In genomic region chr11:21046188-21046587, GRCm38 (mm10) we compare ENCODE assay signal across 30 mouse cellular contexts. TPM values are rescaled to one million over a fixed set of nuclear protein-coding genes. Genes with fewer than 3 reads are reported as not detected.
DNase-seq lines count a peak whose midpoint lies in the region; ATAC-seq and TF ChIP-seq lines count a peak whose summit lies in the region.
"Had no signal": no experiment of that assay in that cellular context is flagged by ENCODE, and none has a peak within 500 bp of the region (broad histone marks: within the 10 kb centered on the region; RNA-seq: fewer than 3 reads in every experiment).

No protein-coding gene starts in this region.

- no peaks in the 10 kb centered on the region for H3K27me3 ChIP-seq in liver, postnatal 0 days (ENCODE audit: insufficient read depth, low read length)
- H3K27me3 ChIP-seq in liver, embryonic 12.5 days (replicated peaks): peaks cover 13% of the 10 kb centered on the region; the same call in 1 of the 2 replicates
- H3K27me3 ChIP-seq: embryonic facial prominence, embryonic 15.5 days; heart, embryonic 12.5 days; midbrain, embryonic 15.5 days; stomach, embryonic 15.5 days had no signal

- 0 out of 2 replicates have a peak, but pooled peaks have one; percentile 19 for ATAC-seq in liver, postnatal 0 days
- ATAC-seq in liver, embryonic 12.5 days: no peak
- peak; percentile 96 for ATAC-seq in megakaryocyte, adult 5-6 weeks (ENCODE audit: poor library complexity, severe bottlenecking)
- ATAC-seq: forebrain, embryonic 14.5 days; intestine, postnatal 0 days; midbrain, embryonic 15.5 days had no signal

- peak overlapping the region; percentile 25; the same call in 1 of the 2 replicates for H3K27ac ChIP-seq in liver, postnatal 0 days (ENCODE audit: low read depth)
- H3K27ac ChIP-seq in liver, embryonic 12.5 days: no peak overlapping the region
- H3K27ac ChIP-seq in brown adipose tissue, adult 24 weeks (replicated peaks; ENCODE audit: low read depth, low read length): peak overlapping the region; percentile 23; the same call in 1 of the 2 replicates
- H3K27ac ChIP-seq: embryonic facial prominence, embryonic 10.5 days; embryonic facial prominence, embryonic 15.5 days; hindbrain, embryonic 14.5 days; layer of hippocampus, adult 2 months; liver, embryonic 15.5 days; midbrain, embryonic 10.5 days; midbrain, embryonic 15.5 days; stomach, embryonic 15.5 days had no signal

- 40% methylated on average over 2 of the region's 2 CpGs for WGBS in liver, postnatal 0 days (ENCODE audit: insufficient replicate concordance)
- WGBS in liver, embryonic 12.5 days (ENCODE audit: insufficient replicate concordance): 47% methylated on average over 2 of the region's 2 CpGs

- no peak for TF ChIP-seq EP300 in liver, postnatal 0 days (IDR thresholded peaks at IDR 0.05; ENCODE audit: low read depth)

- no peak overlapping the region for H3K9ac ChIP-seq in liver, postnatal 0 days (replicated peaks)
- no peak overlapping the region for H3K9ac ChIP-seq in liver, embryonic 12.5 days
- H3K9ac ChIP-seq: embryonic facial prominence, embryonic 15.5 days; heart, embryonic 12.5 days; hindbrain, embryonic 14.5 days; liver, embryonic 15.5 days; midbrain, embryonic 15.5 days; stomach, embryonic 15.5 days had no signal

- peaks cover 3% of the 10 kb centered on the region; the same call in 1 of the 2 replicates for H3K4me1 ChIP-seq in liver, postnatal 0 days (ENCODE audit: insufficient read depth)
- H3K4me1 ChIP-seq in liver, embryonic 12.5 days: peaks cover 7% of the 10 kb centered on the region
- no peaks in the 10 kb centered on the region; the same call in 1 of the 2 replicates for H3K4me1 ChIP-seq in brown adipose tissue, adult 24 weeks (ENCODE audit: control insufficient read depth, insufficient read depth, insufficient read length, low read length)
- H3K4me1 ChIP-seq: embryonic facial prominence, embryonic 10.5 days; embryonic facial prominence, embryonic 15.5 days; heart, embryonic 12.5 days; liver, embryonic 15.5 days; midbrain, embryonic 10.5 days; midbrain, embryonic 15.5 days; stomach, embryonic 15.5 days had no signal

- no peak overlapping the region for H3K4me3 ChIP-seq in liver, postnatal 0 days (ENCODE audit: low read depth, low read length)
- H3K4me3 ChIP-seq in liver, embryonic 12.5 days: no peak overlapping the region
- no peak overlapping the region for H3K4me3 ChIP-seq in brown adipose tissue, adult 24 weeks (ENCODE audit: insufficient read depth, low read depth, low read length)
- H3K4me3 ChIP-seq: embryonic facial prominence, embryonic 10.5 days; embryonic facial prominence, embryonic 15.5 days; heart, embryonic 12.5 days; layer of hippocampus, adult 2 months; liver, embryonic 15.5 days; midbrain, embryonic 10.5 days; midbrain, embryonic 15.5 days; stomach, embryonic 15.5 days had no signal

- no peak overlapping the region for H3K4me2 ChIP-seq in liver, postnatal 0 days (ENCODE audit: low read depth, low read length)
- no peak overlapping the region for H3K4me2 ChIP-seq in liver, embryonic 12.5 days
- H3K4me2 ChIP-seq: embryonic facial prominence, embryonic 15.5 days; heart, embryonic 12.5 days; hindbrain, embryonic 14.5 days; liver, embryonic 15.5 days; midbrain, embryonic 15.5 days; stomach, embryonic 15.5 days had no signal

- no peaks in the 10 kb centered on the region for H3K9me3 ChIP-seq in liver, postnatal 0 days (ENCODE audit: low read length)
- H3K9me3 ChIP-seq in liver, embryonic 12.5 days (replicated peaks): no peaks in the 10 kb centered on the region
- H3K9me3 ChIP-seq: embryonic facial prominence, embryonic 10.5 days; embryonic facial prominence, embryonic 15.5 days; heart, embryonic 12.5 days; liver, embryonic 15.5 days; midbrain, embryonic 10.5 days; midbrain, embryonic 15.5 days; stomach, embryonic 15.5 days had no signal

- no peaks in the 10 kb centered on the region for H3K36me3 ChIP-seq in liver, postnatal 0 days (replicated peaks; ENCODE audit: insufficient read depth, low read length)
- no peaks in the 10 kb centered on the region for H3K36me3 ChIP-seq in liver, embryonic 12.5 days
- H3K36me3 ChIP-seq: embryonic facial prominence, embryonic 10.5 days; embryonic facial prominence, embryonic 15.5 days; heart, embryonic 12.5 days; liver, embryonic 15.5 days; midbrain, embryonic 10.5 days; midbrain, embryonic 15.5 days; stomach, embryonic 15.5 days had no signal

- DNase-seq in liver, postnatal 0 days: no peak
- no peak for DNase-seq in adrenal gland, postnatal 36 days
- DNase-seq in left cerebral cortex, adult 9 months (ENCODE audit: low spot score in 2 of 2): no peak
- DNase-seq in cerebellum, postnatal 4 days (ENCODE audit: low spot score in 2 of 2): no peak
- DNase-seq: adrenal gland, postnatal 25 days; B cell, adult 2 months; cerebellum, adult 11 months; cerebellum, adult 9-11 months; gastrocnemius, postnatal 14 days; heart, postnatal 4 days; kidney, postnatal 25 days; left cerebral cortex, postnatal 4 days; lung, postnatal 4 days; right cerebral cortex, adult 18-20 months; right cerebral cortex, postnatal 4 days; thymus, postnatal 14 days had no signal

- no peak for TF ChIP-seq CTCF in liver, postnatal 0 days (IDR thresholded peaks at IDR 0.05; ENCODE audit: low read depth)

RNA-seq across cellular contexts. Expression of gene Peli1, which starts 44.9 kb away (rescaled TPM):
- polyA plus RNA-seq in liver, postnatal 0 days (2015; fragmentation: Nextera tagmentation; extraction: Ambion mirVana): 9.8 and 10.5 TPM in 2 replicates
- polyA plus RNA-seq in liver, embryonic 12.5 days (2016; fragmentation: Nextera tagmentation; extraction: Ambion mirVana): 18.3 and 18.7 TPM in 2 replicates
- polyA plus RNA-seq in brown adipose tissue, adult 24 weeks (2012; ENCODE audit: insufficient read depth, insufficient read length, missing spikeins): 7.5 and 7.7 TPM in 2 replicates
- total RNA-seq in megakaryocyte, adult 5-6 weeks (2015): 48.8 and 50.4 TPM in 2 replicates
- total RNA-seq in megakaryocyte, adult 5-6 weeks (2017): 29.0 and 40.9 TPM in 2 replicates
- total RNA-seq in adrenal gland, postnatal 36 days (2021): 10 to 100 TPM; 16.4 to 19.8 TPM
